Mouse (Mus musculus) hindbrain, embryonic 11.5 days (tissue): ENCODE measurements around the gene Gm10324. TPM values are rescaled to one million over a fixed set of nuclear protein-coding genes. Genes with fewer than 3 reads are reported as not detected.
"Not testable (repeated sequence)": the region's sequence is repeated elsewhere in the genome, so short reads cannot be mapped to it uniquely, and the experiment has no call there.

ENCODE experiments used
- ATAC-seq: fragments of 200-750 bp; cut with Nextera tagmentation; 2 replicates; pipeline ENCODE4 v1.8.0; 2017; ENCODE audit warnings: mild to moderate bottlenecking, moderate TSS enrichment, moderate library complexity; ENCODE audit not compliant: low FRiP score
- DNase-seq: peaks from one replicate; pipeline ENCODE4 v3.0.0-alpha.2; 2015; ENCODE audit warnings: low spot score
- H3K27ac ChIP-seq: fragments of 300-500 bp; sonication (generic); 2 replicates; pipeline ENCODE4 v1.5.1; 2014; ENCODE audit warnings: mild to moderate bottlenecking, low read depth, low read length
- H3K27me3 ChIP-seq: fragments of 300-500 bp; sonication (generic); 2 replicates; pipeline ENCODE4 v1.6.1; 2014; ENCODE audit warnings: mild to moderate bottlenecking, low read length, moderate library complexity, mixed read lengths; ENCODE audit not compliant: control insufficient read depth, insufficient read depth
- H3K36me3 ChIP-seq: fragments of 300-500 bp; sonication (generic); 2 replicates; pipeline ENCODE4 v1.6.1; 2014; ENCODE audit warnings: mild to moderate bottlenecking, low read length, moderate library complexity, mixed read lengths; ENCODE audit not compliant: control insufficient read depth, insufficient read depth
- H3K4me1 ChIP-seq: fragments of 300-500 bp; sonication (generic); replicated peaks from 2 replicates; pipeline ENCODE4 v1.6.1; 2014; ENCODE audit warnings: low read length, mixed read lengths; ENCODE audit not compliant: control insufficient read depth, insufficient read depth
- H3K4me2 ChIP-seq: fragments of 300-500 bp; sonication (generic); replicated peaks from 2 replicates; pipeline ENCODE4 v1.6.1; 2014; ENCODE audit warnings: mild to moderate bottlenecking, low read depth, low read length
- H3K4me3 ChIP-seq: fragments of 300-500 bp; sonication (generic); 2 replicates; pipeline ENCODE4 v1.5.1; 2014; ENCODE audit warnings: low read depth, low read length
- H3K9ac ChIP-seq: fragments of 300-500 bp; sonication (generic); 2 replicates; pipeline ENCODE4 v1.6.1; 2014; ENCODE audit warnings: low read depth, low read length
- H3K9me3 ChIP-seq: fragments of 300-500 bp; sonication (generic); 2 replicates; pipeline ENCODE4 v1.6.1; 2016; ENCODE audit warnings: low read length; ENCODE audit not compliant: control insufficient read depth
- WGBS: fragments of 180-500 bp; shearing (Covaris S2); extraction: QIAGEN DNeasy Blood & Tissue Kit; methylation state at CpG from one replicate; pipeline ENCODE4 v1.1.7; 2014; 5-methylcytosine and 5-hydroxymethylcytosine counted together
- polyA plus RNA-seq: library from polyadenylated mRNA; unstranded; fragments of >200 nt; fragmentation: Nextera tagmentation; extraction: Ambion mirVana; gene quantifications from 2 replicates; pipeline ENCODE4 v1.2.1, GENCODE M21; 2014

Gm10324 gene
- polyA plus RNA-seq: not detected in 2 replicates

DNA sequence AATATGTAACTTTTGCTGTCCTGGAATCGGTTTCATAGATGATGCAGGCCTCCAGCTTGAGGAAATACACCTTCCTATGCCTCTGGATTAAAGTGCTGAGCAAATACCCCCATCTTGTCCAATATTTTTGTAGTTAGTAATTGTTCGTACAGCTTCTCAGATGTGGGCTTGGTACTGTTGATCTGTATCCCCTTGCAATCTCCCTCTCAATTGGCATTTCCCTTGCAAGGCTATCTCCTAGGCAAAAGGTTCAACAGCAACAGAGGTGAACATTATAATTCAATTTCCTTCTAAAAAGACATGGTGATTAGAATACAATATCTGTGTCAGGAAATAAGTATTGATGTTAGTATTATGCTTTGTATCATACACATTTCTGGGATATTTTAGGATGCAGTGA is at the start of gene Gm10324:
Gm10324 (plus strand) TSS at position 301 of the 400 bp plus-strand sequence.
- not testable (repeated sequence) for H3K27ac ChIP-seq, DNase-seq, H3K36me3 ChIP-seq, ATAC-seq, H3K27me3 ChIP-seq, H3K4me3 ChIP-seq, H3K9me3 ChIP-seq, H3K4me1 ChIP-seq, H3K4me2 ChIP-seq, H3K9ac ChIP-seq
- no CpG with 5 or more reads among the region's 2 CpGs for WGBS

Other genes starting within 250 kb of the Gm10324 start
- not detected in 2 replicates for gene Gm10772, start 108.0 kb downstream of the Gm10324 start, polyA plus RNA-seq